Mouse (Mus musculus): ENCODE data around the gene Tnfrsf23. TPM values are rescaled to one million over a fixed set of nuclear protein-coding genes. Genes with fewer than 3 reads are reported as not detected.

Gene Tnfrsf23
- 1 to 10 TPM; 5.2 to 8.1 TPM for total RNA-seq (2023)

GRCm38 (mm10) chr7:143685359-143686067 is at the start of gene Tnfrsf23:
Gene Tnfrsf23, minus strand, starts transcription at chr7:143685872.

GRCm38 (mm10) chr7:143649034-143649768 is 36.5 kb downstream of the Tnfrsf23 start, which contains the start of gene Tnfrsf22:
Gene Tnfrsf22, minus strand, starts transcription at chr7:143649661.

GRCm38 (mm10) chr7:143628540-143628939 is 57.1 kb downstream of the Tnfrsf23 start, which contains the start of gene Tnfrsf26:
Gene Tnfrsf26, minus strand, starts transcription at chr7:143628722.

Other genes starting within 250 kb of the Tnfrsf23 start
- under 1 TPM; 0.77 to 0.93 TPM for gene Cdkn1c, start 224.8 kb downstream of the Tnfrsf23 start, total RNA-seq (2023)
- under 1 TPM; 0.71 to 0.99 TPM for gene Slc22a18, start 212.1 kb downstream of the Tnfrsf23 start, total RNA-seq (2023)
- not detected for gene Phlda2, start 182.7 kb downstream of the Tnfrsf23 start, total RNA-seq (2023)
- gene Nap1l4, start 136.8 kb downstream of the Tnfrsf23 start, total RNA-seq (2023), result 10 to 100 TPM; 84.0 to 92.4 TPM
- gene Cars, start 85.8 kb downstream of the Tnfrsf23 start, total RNA-seq (2023), result 10 to 100 TPM; 26.5 to 40.6 TPM
- 1 to 10 TPM; 7.9 to 8.3 TPM for gene Tnfrsf26, start 57.1 kb downstream of the Tnfrsf23 start, total RNA-seq (2023)
- gene Tnfrsf22, start 36.2 kb downstream of the Tnfrsf23 start, total RNA-seq (2023), result 1 to 10 TPM; 1.7 to 2.3 TPM
- gene Osbpl5, start 71.1 kb upstream of the Tnfrsf23 start, total RNA-seq (2023), result 1 to 10 TPM in 1 of 2 experiments, under 1 TPM in 1; 0.92 to 1.2 TPM
- not detected for gene Mrgprg, start 81.1 kb upstream of the Tnfrsf23 start, total RNA-seq (2023)
- gene Mrgpre, start 98.6 kb upstream of the Tnfrsf23 start, total RNA-seq (2023), result under 1 TPM in 1 of 2 experiments, not detected in 1; 0.11 TPM
- gene Nadsyn1, start 137.0 kb upstream of the Tnfrsf23 start, total RNA-seq (2023), result 1 to 10 TPM; 6.5 to 8.0 TPM
- gene Dhcr7, start 137.3 kb upstream of the Tnfrsf23 start, total RNA-seq (2023), result 1 to 10 TPM; 6.3 to 6.9 TPM
- gene Gm498, start 181.0 kb upstream of the Tnfrsf23 start, total RNA-seq (2023), result not detected

Data from neutrophil, adult 83 days (primary cell).